Mouse (Mus musculus) forebrain, embryonic 15.5 days (tissue): ENCODE measurements around the gene Trmt5. TPM values are rescaled to one million over a fixed set of nuclear protein-coding genes. Genes with fewer than 3 reads are reported as not detected.

ENCODE experiments used
- ATAC-seq: fragments of 200-750 bp; cut with Nextera tagmentation; replicated peaks from 2 replicates; pipeline ENCODE4 v1.8.0; 2017; ENCODE audit warnings: mild to moderate bottlenecking, moderate TSS enrichment, moderate library complexity
- H3K27ac ChIP-seq: fragments of 300-500 bp; sonication (generic); replicated peaks from 2 replicates; pipeline ENCODE4 v1.5.1; 2015; ENCODE audit warnings: mild to moderate bottlenecking, inconsistent platforms
- H3K27me3 ChIP-seq: fragments of 300-500 bp; sonication (generic); 2 replicates; pipeline ENCODE4 v1.6.1; 2015; ENCODE audit warnings: inconsistent platforms
- H3K36me3 ChIP-seq: fragments of 300-500 bp; sonication (generic); 2 replicates; pipeline ENCODE4 v1.6.1; 2015; ENCODE audit warnings: mild to moderate bottlenecking, inconsistent platforms
- H3K4me1 ChIP-seq: fragments of 300-500 bp; sonication (generic); 2 replicates; pipeline ENCODE4 v1.6.1; 2015; ENCODE audit warnings: inconsistent platforms
- H3K4me2 ChIP-seq: fragments of 300-500 bp; sonication (generic); replicated peaks from 2 replicates; pipeline ENCODE4 v1.6.1; 2015; ENCODE audit warnings: mild to moderate bottlenecking, inconsistent platforms
- H3K4me3 ChIP-seq: fragments of 300-500 bp; sonication (generic); 2 replicates; pipeline ENCODE4 v1.5.1; 2015; ENCODE audit warnings: mild to moderate bottlenecking, inconsistent platforms
- H3K9ac ChIP-seq: fragments of 300-500 bp; sonication (generic); replicated peaks from 2 replicates; pipeline ENCODE4 v1.6.1; 2015; ENCODE audit warnings: mild to moderate bottlenecking, inconsistent platforms
- H3K9me3 ChIP-seq: fragments of 300-500 bp; sonication (generic); 2 replicates; pipeline ENCODE4 v1.6.1; 2016; ENCODE audit warnings: inconsistent platforms
- WGBS: fragments of 180-500 bp; shearing (Covaris S2); methylation state at CpG from one replicate; pipeline ENCODE4 v1.1.7; 2015; ENCODE audit warnings: mixed read lengths; 5-methylcytosine and 5-hydroxymethylcytosine counted together
- polyA plus RNA-seq: library from polyadenylated mRNA; unstranded; fragments of >200 nt; fragmentation: Nextera tagmentation; extraction: Ambion mirVana; gene quantifications from 2 replicates; pipeline ENCODE4 v1.2.1, GENCODE M21; 2015

Trmt5 gene
- polyA plus RNA-seq, 1 experiment from 2014 or later: 15.3 TPM

DNA sequence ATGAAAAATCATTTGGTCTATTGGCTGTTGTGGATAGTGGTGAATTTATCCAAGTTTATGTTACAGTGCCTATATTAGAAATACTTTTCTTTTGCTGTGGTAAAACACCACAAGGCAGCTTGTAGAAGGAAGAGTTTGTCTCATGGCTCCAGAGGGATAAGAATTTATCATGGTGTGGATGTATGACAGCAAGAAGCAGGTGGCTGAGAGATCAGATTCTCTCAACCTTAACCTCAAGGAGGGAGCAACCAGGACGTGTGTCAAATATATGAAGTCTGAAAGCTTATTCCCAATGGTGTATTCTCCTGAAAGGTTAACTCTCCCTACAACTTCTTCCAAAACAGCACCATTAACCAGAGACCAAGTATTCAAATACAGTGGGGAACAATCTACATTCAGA is 19.9 kb downstream of the Trmt5 start:
- Histone ChIP-seq H3K4me3 (no peak overlapping the region), H3K4me2 (no peak overlapping the region), H3K9ac (no peak overlapping the region), H3K4me1 (no peaks in the 10 kb centered on the region), H3K27me3 (no peaks in the 10 kb centered on the region), H3K36me3 (no peaks in the 10 kb centered on the region), H3K27ac (no peak overlapping the region), H3K9me3 (no peaks in the 10 kb centered on the region)
- 81% methylated on average over 1 of the region's 1 CpGs for WGBS
- ATAC-seq: no peak

DNA sequence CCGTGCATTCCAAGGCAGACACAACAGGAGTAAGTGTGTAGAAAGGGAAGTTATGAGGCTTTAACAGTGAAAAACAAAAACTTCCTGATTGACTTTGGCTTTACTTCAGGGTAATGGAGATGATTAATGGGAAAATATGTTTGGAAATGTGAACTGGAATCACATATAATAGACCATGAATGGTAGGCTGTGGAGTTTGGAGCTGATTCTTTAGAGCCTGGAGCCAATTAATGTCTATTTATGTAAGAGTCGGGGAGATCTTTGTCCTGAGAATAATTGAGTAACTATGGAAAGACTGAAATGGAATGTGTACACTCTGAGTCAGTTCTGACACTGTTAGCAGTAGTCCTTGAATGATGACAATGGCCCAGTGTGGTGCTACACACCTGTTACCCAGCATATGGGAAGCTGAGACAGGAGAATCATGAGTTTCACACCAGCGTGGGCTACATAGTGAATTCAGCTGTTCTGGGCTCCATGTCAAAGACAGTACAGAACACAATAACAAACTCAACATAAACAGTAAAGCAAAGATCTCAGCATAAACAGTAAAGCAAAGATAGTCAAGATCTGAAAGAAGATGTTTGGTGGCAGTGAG is 21.0 kb downstream of the Trmt5 start:
- no peak for ATAC-seq
- H3K4me1 ChIP-seq: no peaks in the 10 kb centered on the region
- H3K36me3 ChIP-seq: no peaks in the 10 kb centered on the region
- no peaks in the 10 kb centered on the region for H3K9me3 ChIP-seq
- no peak overlapping the region for H3K4me2 ChIP-seq
- no peak overlapping the region for H3K27ac ChIP-seq
- H3K9ac ChIP-seq: no peak overlapping the region
- H3K27me3 ChIP-seq: no peaks in the 10 kb centered on the region
- no peak overlapping the region for H3K4me3 ChIP-seq
- 50% methylated on average over 3 of the region's 3 CpGs for WGBS

DNA sequence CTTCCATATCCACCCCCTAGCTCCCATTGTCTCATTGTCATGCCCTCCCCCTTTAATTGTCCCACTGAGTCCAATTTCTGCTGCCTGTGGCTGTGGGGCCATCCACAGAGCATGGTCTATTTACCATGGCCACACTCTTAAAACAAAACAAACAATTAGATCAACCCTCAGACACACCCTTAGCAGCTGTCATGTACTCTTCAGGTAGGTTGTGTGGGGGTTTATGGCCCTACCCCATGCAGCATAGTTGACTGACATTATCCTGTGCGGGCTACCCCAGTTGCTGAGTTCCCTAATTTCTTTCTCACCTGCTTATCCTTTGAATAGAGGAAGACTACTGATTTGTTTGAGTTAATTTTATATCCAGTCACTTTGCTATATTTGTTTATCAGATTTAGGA is 26.2 kb downstream of the Trmt5 start:
- no peaks in the 10 kb centered on the region for H3K4me1 ChIP-seq
- no peak overlapping the region for H3K4me2 ChIP-seq
- ATAC-seq: no peak
- H3K9ac ChIP-seq: no peak overlapping the region
- no peaks in the 10 kb centered on the region for H3K9me3 ChIP-seq
- no peak overlapping the region for H3K27ac ChIP-seq
- WGBS: 93% methylated on average over 1 of the region's 1 CpGs
- no peak overlapping the region for H3K4me3 ChIP-seq
- H3K27me3 ChIP-seq: no peaks in the 10 kb centered on the region
- no peaks in the 10 kb centered on the region for H3K36me3 ChIP-seq

DNA sequence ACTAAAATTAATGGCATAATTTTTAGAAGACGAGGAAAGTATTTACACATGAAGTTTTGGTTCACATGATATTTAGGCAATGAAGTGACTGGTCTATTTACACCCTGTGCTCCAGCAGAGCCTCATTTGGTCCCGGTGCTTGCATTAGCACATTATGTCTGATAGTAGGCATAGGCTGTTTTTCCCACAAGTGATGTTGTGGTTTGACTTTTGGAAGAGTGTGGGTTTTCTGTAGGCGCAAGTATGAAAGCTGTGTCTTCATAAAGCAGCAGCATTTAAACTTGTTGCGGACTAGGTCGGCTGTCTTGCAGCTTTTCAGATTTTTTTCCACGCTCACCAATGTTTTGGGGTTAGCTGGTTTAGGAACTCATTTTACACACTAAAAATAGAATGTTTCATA is 27.2 kb downstream of the Trmt5 start:
- Histone ChIP-seq H3K4me1 (no peaks in the 10 kb centered on the region), H3K4me2 (no peak overlapping the region), H3K36me3 (no peaks in the 10 kb centered on the region), H3K9ac (no peak overlapping the region), H3K4me3 (no peak overlapping the region), H3K27me3 (no peaks in the 10 kb centered on the region), H3K9me3 (no peaks in the 10 kb centered on the region), H3K27ac (no peak overlapping the region)
- ATAC-seq: no peak
- 91% methylated on average over 6 of the region's 6 CpGs for WGBS

DNA sequence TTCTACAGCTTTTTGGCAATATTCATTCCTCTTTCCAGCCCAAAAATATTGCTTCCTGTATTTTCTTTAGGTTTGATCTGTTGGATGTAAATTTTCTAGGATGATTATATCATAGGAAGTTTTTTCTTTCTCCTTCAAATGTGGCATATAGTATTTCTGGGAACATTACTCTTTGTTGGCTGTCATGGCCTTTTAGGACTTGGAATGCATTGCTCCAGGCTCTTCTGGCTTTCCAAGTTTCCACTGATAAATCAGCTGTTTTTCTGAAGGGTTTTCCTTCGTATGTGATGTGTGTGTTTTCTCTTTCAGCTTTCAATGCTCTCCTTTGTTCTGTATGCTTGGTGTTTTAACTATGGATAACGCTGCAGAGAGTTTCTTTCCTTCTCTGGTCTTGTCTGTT is 31.5 kb downstream of the Trmt5 start:
- Histone ChIP-seq H3K27ac (no peak overlapping the region), H3K27me3 (no peaks in the 10 kb centered on the region), H3K4me3 (no peak overlapping the region), H3K4me2 (no peak overlapping the region), H3K36me3 (no peaks in the 10 kb centered on the region), H3K9me3 (no peaks in the 10 kb centered on the region), H3K4me1 (no peaks in the 10 kb centered on the region), H3K9ac (no peak overlapping the region)
- no peak for ATAC-seq
- 51% methylated on average over 2 of the region's 2 CpGs for WGBS

DNA sequence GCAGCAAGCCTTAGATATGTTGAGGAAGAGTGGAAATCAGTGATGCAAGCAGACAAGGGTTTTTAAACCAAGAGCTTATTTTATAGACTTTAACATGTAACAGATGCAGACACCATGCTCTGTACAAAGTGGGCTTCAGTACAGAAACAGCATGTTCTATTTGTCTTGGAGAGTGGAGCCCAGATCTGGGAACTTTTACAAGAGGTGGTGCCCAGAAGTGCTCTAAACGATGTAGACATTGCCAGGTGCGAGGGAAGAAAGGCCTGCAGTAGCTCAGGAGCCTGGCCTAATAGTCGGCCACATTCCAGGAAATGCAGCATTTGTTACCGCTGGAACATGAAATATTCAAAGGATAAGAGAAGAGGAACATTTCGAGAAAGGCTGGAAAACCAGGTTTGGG is 40.8 kb downstream of the Trmt5 start:
- ATAC-seq: no peak
- no peaks in the 10 kb centered on the region for H3K27me3 ChIP-seq
- H3K36me3 ChIP-seq: no peaks in the 10 kb centered on the region
- H3K4me1 ChIP-seq: no peaks in the 10 kb centered on the region
- no peaks in the 10 kb centered on the region for H3K9me3 ChIP-seq
- no peak overlapping the region for H3K4me2 ChIP-seq
- H3K9ac ChIP-seq: no peak overlapping the region
- no peak overlapping the region for H3K4me3 ChIP-seq
- WGBS: 70% methylated on average over 5 of the region's 5 CpGs
- no peak overlapping the region for H3K27ac ChIP-seq

DNA sequence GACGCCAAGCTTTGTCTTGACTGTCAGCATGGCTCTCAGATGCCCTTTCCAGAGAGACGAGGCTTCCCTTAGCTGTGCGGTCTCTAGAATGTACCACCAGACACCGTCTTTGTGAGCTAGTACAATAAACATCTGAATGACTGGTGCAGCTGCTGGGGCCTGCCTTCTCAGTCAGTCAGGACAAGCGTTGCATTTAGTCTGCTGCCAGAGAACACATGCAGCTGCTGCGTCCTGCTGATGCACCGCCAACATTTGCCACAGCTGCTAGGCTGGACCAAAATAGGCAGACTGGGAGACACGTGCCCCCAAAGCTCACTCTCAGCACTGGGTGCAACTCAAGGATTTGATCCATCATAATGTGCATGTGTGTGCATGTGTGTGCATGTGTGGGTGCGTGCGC is 44.5 kb downstream of the Trmt5 start:
- H3K27me3 ChIP-seq: no peaks in the 10 kb centered on the region
- no peaks in the 10 kb centered on the region for H3K36me3 ChIP-seq
- WGBS: 50% methylated on average over 10 of the region's 10 CpGs
- H3K4me2 ChIP-seq: no peak overlapping the region
- peak; percentile 94 for ATAC-seq
- peak overlapping the region; percentile 68; the same call in 1 of the 2 replicates for H3K27ac ChIP-seq
- H3K4me1 ChIP-seq: no peaks in the 10 kb centered on the region
- no peak overlapping the region for H3K4me3 ChIP-seq
- H3K9ac ChIP-seq: no peak overlapping the region
- H3K9me3 ChIP-seq: no peaks in the 10 kb centered on the region

DNA sequence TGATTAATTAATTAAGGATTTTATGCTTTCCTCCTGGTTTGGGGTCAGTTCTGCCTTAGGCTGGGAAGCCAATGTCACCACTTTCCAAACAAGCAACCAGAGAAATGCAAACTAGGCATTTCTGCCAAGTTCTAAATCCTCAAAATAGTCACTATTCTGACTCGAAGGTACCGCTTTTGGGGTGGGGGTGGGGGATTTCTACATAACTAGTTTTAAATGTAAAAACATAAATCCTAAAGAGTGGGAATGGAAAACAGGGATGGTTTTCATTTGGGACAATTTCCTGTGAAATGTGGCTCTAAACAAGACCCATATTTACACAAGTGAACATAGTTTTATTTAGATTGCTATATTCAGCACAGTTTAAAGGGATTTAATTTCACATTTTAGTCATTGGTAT is 53.9 kb downstream of the Trmt5 start:
- ATAC-seq: no peak
- H3K9ac ChIP-seq: no peak overlapping the region
- WGBS: 82% methylated on average over 2 of the region's 2 CpGs
- H3K4me3 ChIP-seq: no peak overlapping the region
- H3K27me3 ChIP-seq: no peaks in the 10 kb centered on the region
- no peak overlapping the region for H3K27ac ChIP-seq
- no peaks in the 10 kb centered on the region for H3K36me3 ChIP-seq
- H3K4me1 ChIP-seq: no peaks in the 10 kb centered on the region
- no peaks in the 10 kb centered on the region for H3K9me3 ChIP-seq
- H3K4me2 ChIP-seq: no peak overlapping the region

DNA sequence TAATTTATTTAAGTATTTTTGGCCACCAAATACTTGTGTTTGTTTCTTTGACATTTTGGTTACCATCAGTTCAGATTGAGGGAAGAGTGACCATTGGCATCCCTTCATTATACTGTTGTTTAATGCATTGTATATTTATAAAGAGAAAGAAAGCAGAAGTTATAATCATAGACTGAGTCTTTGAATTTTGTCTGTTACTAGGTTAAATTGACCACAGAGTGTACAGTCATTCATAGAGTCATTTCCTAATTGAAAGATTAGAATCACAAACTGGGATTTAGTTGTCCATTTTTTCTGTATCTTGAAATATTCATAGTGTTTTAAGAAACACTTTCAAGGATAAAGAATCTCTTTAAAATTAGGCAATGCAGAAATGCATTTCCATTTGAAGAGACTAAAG is 55.0 kb downstream of the Trmt5 start:
- H3K4me3 ChIP-seq: no peak overlapping the region
- no peaks in the 10 kb centered on the region for H3K27me3 ChIP-seq
- no peak overlapping the region for H3K9ac ChIP-seq
- H3K4me1 ChIP-seq: no peaks in the 10 kb centered on the region
- ATAC-seq: no peak
- no peak overlapping the region for H3K27ac ChIP-seq
- H3K36me3 ChIP-seq: no peaks in the 10 kb centered on the region
- no peaks in the 10 kb centered on the region for H3K9me3 ChIP-seq
- H3K4me2 ChIP-seq: no peak overlapping the region

DNA sequence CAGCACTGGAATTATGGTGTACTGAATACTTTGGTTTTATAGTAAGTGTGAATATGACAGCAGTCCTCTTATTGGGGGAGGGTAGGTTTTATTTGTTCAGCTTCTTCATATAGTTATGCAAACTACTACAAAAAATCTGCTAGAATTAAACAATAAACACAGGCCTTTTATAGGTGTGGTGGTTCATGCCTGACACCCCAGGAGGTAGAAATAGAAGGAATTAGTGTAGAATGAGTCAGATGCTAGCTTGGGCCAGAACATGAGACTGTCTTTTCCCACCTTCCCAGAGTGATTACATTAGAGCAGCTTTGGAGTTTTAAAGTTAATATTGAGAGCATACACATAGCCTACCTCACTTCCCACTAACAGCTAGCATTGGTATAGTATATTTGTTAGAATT is 56.3 kb downstream of the Trmt5 start:
- no peaks in the 10 kb centered on the region for H3K4me1 ChIP-seq
- H3K9ac ChIP-seq: no peak overlapping the region
- no peak overlapping the region for H3K4me2 ChIP-seq
- no peaks in the 10 kb centered on the region for H3K36me3 ChIP-seq
- no peak overlapping the region for H3K4me3 ChIP-seq
- ATAC-seq: no peak
- H3K9me3 ChIP-seq: no peaks in the 10 kb centered on the region
- H3K27me3 ChIP-seq: no peaks in the 10 kb centered on the region
- H3K27ac ChIP-seq: no peak overlapping the region

Other genes with a start within 250 kb of the Trmt5 start
- gene Six1, start 232.8 kb downstream of the Trmt5 start, polyA plus RNA-seq: 0.25 and 0.29 TPM in 2 replicates
- gene Six4, start 173.3 kb downstream of the Trmt5 start, polyA plus RNA-seq: 0.39 and 0.56 TPM in 2 replicates
- 16.3 and 16.5 TPM in 2 replicates for gene Mnat1, start 163.0 kb downstream of the Trmt5 start, polyA plus RNA-seq
- gene Slc38a6, start 69 bp upstream of the Trmt5 start, polyA plus RNA-seq: 6.7 and 8.8 TPM in 2 replicates